Mouse (Mus musculus) liver, adult 2 months (tissue): ENCODE data around the gene Adh1.

Source experiments
- CTCF ChIP-seq: fragments of 200-500 bp; IDR thresholded peaks from 2 replicates; pipeline ENCODE4 v1.5.1; 2011; ENCODE audit warnings: low read depth, low read length, control low read depth
- POLR2A ChIP-seq: fragments of 200-500 bp; IDR thresholded peaks from 2 replicates; pipeline ENCODE4 v1.6.1; 2011; ENCODE audit warnings: low read length, control low read depth; ENCODE audit not compliant: insufficient read depth; ENCODE audit errors: extremely low read depth

DNA sequence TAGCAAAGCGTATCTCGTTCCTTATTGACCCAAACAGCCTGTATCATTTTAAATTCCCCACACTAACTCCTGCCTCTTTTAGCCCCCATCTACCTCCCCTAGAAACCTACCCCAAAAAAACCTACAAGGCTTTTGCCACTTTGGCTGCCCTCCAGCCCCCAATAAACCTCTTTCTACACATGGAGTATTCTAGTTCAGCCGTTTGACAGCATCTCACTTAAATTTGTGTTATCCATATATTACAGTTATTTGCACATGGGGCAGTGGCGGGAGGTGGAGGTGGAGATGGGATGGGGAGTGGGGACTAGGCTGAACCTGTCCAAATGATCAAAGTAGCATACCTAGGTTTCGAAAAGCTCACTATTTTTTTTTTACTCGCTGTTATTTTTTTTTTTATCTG, 64.7 kb downstream of the Adh1 start:
- TF ChIP-seq CTCF (no peak), POLR2A (no peak)
